Mouse (Mus musculus) heart, embryonic 16.5 days (tissue): ENCODE data around the gene Gmds. TPM values are rescaled to one million over a fixed set of nuclear protein-coding genes. Genes with fewer than 3 reads are reported as not detected.
A peak's percentile ranks its signal among the peaks of the same experiment; 100 is the strongest.

Source experiments
- ATAC-seq: fragments of 200-750 bp; cut with Nextera tagmentation; replicated peaks from 2 replicates; pipeline ENCODE4 v1.8.0; 2017; ENCODE audit warnings: moderate number of reproducible peaks; ENCODE audit not compliant: insufficient read depth, low FRiP score; ENCODE audit errors: extremely low read depth
- H3K27ac ChIP-seq: fragments of 300-500 bp; sonication (generic); 2 replicates; pipeline ENCODE4 v1.5.1; 2014; ENCODE audit warnings: mild to moderate bottlenecking, low read length, control low read depth, moderate library complexity
- H3K27me3 ChIP-seq: fragments of 300-500 bp; sonication (generic); 2 replicates; pipeline ENCODE4 v1.6.1; 2014; ENCODE audit warnings: low read length, mixed read lengths; ENCODE audit not compliant: control insufficient read depth, insufficient read depth
- H3K36me3 ChIP-seq: fragments of 300-500 bp; sonication (generic); 2 replicates; pipeline ENCODE4 v1.6.1; 2014; ENCODE audit not compliant: control insufficient read depth, insufficient read depth
- H3K4me1 ChIP-seq: fragments of 300-500 bp; sonication (generic); 2 replicates; pipeline ENCODE4 v1.6.1; 2014; ENCODE audit warnings: low read length, mixed read lengths; ENCODE audit not compliant: control insufficient read depth, insufficient read depth
- H3K4me2 ChIP-seq: fragments of 300-500 bp; sonication (generic); 2 replicates; pipeline ENCODE4 v1.6.1; 2014; ENCODE audit warnings: low read depth, mild to moderate bottlenecking, control low read depth, low read length
- H3K4me3 ChIP-seq: fragments of 300-500 bp; sonication (generic); 2 replicates; pipeline ENCODE4 v1.5.1; 2014; ENCODE audit warnings: mild to moderate bottlenecking, control low read depth, low read length
- H3K9ac ChIP-seq: fragments of 300-500 bp; sonication (generic); 2 replicates; pipeline ENCODE4 v1.6.1; 2014; ENCODE audit warnings: low read length, control low read depth
- H3K9me3 ChIP-seq: fragments of 300-500 bp; sonication (generic); replicated peaks from 2 replicates; pipeline ENCODE4 v1.6.1; 2016; ENCODE audit warnings: low read length; ENCODE audit not compliant: control insufficient read depth
- WGBS: fragments of 180-500 bp; shearing (Covaris S2); extraction: QIAGEN DNeasy Blood & Tissue Kit; methylation state at CpG from one replicate; pipeline ENCODE4 v1.1.7; 2014; 5-methylcytosine and 5-hydroxymethylcytosine counted together
- polyA plus RNA-seq: library from polyadenylated mRNA; unstranded; fragments of >200 nt; fragmentation: Nextera tagmentation; extraction: Ambion mirVana; gene quantifications from 2 replicates; pipeline ENCODE4 v1.2.1, GENCODE M21; 2015

The Gmds gene
- polyA plus RNA-seq, 1 experiment from 2014 or later, result 21.8 TPM

GRCm38 (mm10) chr13:31803166-31804093, 535.1 kb downstream of the Gmds start:
- peak overlapping the region; percentile 21; the same call in 1 of the 2 replicates for H3K4me2 ChIP-seq
- H3K4me3 ChIP-seq, result no peak overlapping the region

DNA sequence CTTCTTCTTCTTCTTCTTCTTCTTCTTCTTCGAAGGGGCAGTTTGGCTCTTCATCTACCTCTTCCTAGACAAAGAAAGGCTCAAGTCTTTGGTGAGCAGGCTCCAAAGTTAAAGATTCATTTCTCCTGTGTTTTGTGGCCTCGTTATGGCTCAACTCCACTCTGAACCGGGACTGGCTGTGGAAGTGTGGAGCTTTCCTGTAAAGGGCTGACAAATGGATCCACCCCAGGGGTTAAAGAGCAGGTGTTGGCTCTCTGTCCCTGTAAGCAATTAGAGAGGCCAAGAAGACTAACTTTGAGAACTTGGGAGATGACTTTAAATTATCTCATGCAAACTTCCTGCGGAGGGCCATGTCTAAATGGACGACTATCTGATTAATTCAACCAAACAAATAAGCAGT, 536.1 kb downstream of the Gmds start:
- ATAC-seq, result no peak
- Histone ChIP-seq H3K9me3 (no peaks in the 10 kb centered on the region), H3K4me3 (no peak overlapping the region), H3K9ac (no peak overlapping the region), H3K27ac (no peak overlapping the region), H3K4me1 (peaks cover 20% of the 10 kb centered on the region), H3K4me2 (no peak overlapping the region), H3K36me3 (no peaks in the 10 kb centered on the region), H3K27me3 (peaks cover 59% of the 10 kb centered on the region)
- WGBS, result 15% methylated on average over 5 of the region's 5 CpGs

More at GRCm38 (mm10) chr13:31803166-31804093, 535.1 kb downstream of the Gmds start:
- WGBS, result 12% methylated on average over 31 of the region's 31 CpGs
- Histone ChIP-seq H3K27me3 (peaks cover 61% of the 10 kb centered on the region), H3K9ac (no peak overlapping the region), H3K9me3 (no peaks in the 10 kb centered on the region), H3K36me3 (no peaks in the 10 kb centered on the region), H3K27ac (no peak overlapping the region), H3K4me1 (peaks cover 21% of the 10 kb centered on the region)
- no peak for ATAC-seq

- H3K4me2 ChIP-seq, result peak overlapping the region; percentile 79
- H3K9me3 ChIP-seq, result no peaks in the 10 kb centered on the region
- no peak overlapping the region for H3K27ac ChIP-seq
- peaks cover 57% of the 10 kb centered on the region for H3K27me3 ChIP-seq
- 4% methylated on average over 25 of the region's 25 CpGs for WGBS
- ATAC-seq, result no peak
- H3K4me1 ChIP-seq, result peaks cover 20% of the 10 kb centered on the region
- peak overlapping the region; percentile 35; the same call in 1 of the 2 replicates for H3K9ac ChIP-seq
- peak overlapping the region; percentile 49 for H3K4me3 ChIP-seq
- no peaks in the 10 kb centered on the region for H3K36me3 ChIP-seq
These were observed 536.7 kb downstream of the Gmds start for GRCm38 (mm10) chr13:31801703-31802305.

DNA sequence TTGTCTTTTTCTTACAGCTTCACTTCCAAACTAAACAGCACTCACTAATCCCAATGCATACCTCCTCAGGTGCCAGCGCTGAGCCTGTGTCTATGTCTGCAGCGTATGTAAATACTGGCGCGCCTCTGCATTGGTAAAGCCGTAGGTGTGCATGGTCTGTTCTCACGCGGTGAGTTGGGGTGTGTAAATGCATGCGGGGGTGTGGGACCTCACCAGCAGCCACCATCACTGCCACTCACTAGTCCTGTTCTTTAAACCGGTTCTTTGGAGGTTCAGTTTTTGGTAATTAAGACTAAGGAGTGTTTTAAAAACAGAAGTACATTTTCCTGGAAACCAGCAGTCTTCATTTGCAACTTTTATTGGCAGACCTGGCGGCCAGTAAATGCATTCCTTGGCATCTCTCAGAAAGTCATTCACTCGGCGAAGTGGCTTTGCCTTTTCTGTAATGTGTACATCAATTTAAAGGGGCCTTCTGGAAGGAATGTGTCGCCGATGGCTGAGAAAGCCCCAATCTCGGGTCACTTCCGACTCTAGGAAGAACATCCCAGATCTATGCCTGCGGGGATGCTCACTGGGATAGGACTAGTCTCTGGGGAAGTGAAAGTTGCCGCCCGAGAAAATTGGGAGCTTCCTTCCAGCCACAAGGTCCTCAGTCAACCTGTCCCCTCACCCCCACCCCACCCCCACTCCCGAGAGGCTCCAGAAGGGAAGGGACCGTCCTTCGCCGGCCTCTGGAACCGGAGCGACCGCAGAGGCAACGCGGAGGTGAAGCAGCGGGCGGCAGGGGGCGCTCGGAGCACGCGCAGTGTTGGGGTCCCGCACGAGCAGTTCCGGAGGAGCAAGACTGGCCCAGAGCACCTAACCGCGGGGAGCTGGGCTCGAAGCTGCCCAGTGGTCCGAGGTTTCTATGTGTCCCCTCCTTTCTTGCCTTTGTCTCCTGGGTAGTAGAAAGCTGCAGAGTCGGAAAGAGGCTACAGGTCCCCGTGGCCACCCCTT, 537.7 kb downstream of the Gmds start:
- peaks cover 17% of the 10 kb centered on the region for H3K4me1 ChIP-seq
- H3K4me2 ChIP-seq, result peak overlapping the region; percentile 79
- H3K27me3 ChIP-seq, result peaks cover 59% of the 10 kb centered on the region
- no peak overlapping the region for H3K27ac ChIP-seq
- no peaks in the 10 kb centered on the region for H3K9me3 ChIP-seq
- WGBS, result 3% methylated on average over 43 of the region's 43 CpGs
- peak overlapping the region; percentile 35; the same call in 1 of the 2 replicates for H3K9ac ChIP-seq
- ATAC-seq, result peak; percentile 66; the same call in 1 of the 2 replicates
- H3K4me3 ChIP-seq, result peak overlapping the region; percentile 49
- H3K36me3 ChIP-seq, result no peaks in the 10 kb centered on the region

DNA sequence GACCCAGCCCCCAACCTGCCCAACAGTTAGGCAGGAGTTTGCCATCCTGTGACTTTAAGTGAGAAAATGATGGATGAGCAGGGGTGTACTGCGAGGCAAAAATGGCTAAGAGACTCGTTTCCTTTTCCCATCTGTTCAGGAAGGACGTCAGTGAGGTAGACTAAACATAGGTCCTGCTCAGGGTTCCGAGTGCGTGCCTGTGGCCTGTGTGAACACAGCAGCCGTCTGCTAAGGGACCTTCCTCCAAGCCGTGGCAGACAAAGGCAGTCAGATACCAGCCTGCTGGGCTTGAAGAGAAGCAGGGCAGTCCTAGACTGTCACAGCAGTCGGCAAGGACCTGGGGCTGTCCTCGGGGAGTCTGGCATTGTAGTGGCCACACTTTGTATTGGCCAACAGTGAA, 540.5 kb downstream of the Gmds start:
- H3K9me3 ChIP-seq, result no peaks in the 10 kb centered on the region
- H3K4me2 ChIP-seq, result peak overlapping the region; percentile 16
- H3K36me3 ChIP-seq, result no peaks in the 10 kb centered on the region
- peaks cover 42% of the 10 kb centered on the region for H3K27me3 ChIP-seq
- peaks cover 18% of the 10 kb centered on the region for H3K4me1 ChIP-seq
- WGBS, result 13% methylated on average over 9 of the region's 9 CpGs
- H3K4me3 ChIP-seq, result no peak overlapping the region; the same call in 1 of the 2 replicates
- no peak overlapping the region for H3K27ac ChIP-seq
- ATAC-seq, result no peak
- H3K9ac ChIP-seq, result no peak overlapping the region

DNA sequence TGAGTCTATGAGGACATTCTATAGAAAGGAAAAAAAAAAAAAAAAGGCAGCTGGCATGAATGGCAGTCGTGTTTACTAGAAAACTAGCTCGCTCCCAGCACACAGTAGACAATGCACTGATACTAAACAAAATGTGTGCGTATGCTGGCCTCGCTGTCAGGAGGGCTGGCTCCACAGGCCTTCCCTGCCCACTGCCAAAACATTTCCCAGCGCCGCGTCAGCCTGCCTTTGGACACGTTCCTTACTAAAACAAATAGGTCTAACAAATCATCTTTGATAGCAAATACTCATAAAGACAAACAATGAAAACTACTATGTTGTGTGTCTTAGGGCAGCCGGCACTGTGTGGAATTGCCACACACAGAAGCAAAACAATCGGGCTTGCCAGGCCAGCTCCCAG, 541.2 kb downstream of the Gmds start:
- WGBS, result 51% methylated on average over 10 of the region's 10 CpGs
- peak overlapping the region; percentile 16; the same call in 1 of the 2 replicates for H3K4me2 ChIP-seq
- no peak overlapping the region for H3K4me3 ChIP-seq

GRCm38 (mm10) chr13:31793163-31793562, 545.4 kb downstream of the Gmds start:
- H3K9ac ChIP-seq, result no peak overlapping the region
- no peaks in the 10 kb centered on the region for H3K9me3 ChIP-seq
- H3K4me1 ChIP-seq, result peaks cover 6% of the 10 kb centered on the region
- ATAC-seq, result no peak
- no peaks in the 10 kb centered on the region for H3K36me3 ChIP-seq
- H3K4me3 ChIP-seq, result no peak overlapping the region
- WGBS, result 15% methylated on average over 5 of the region's 5 CpGs
- H3K27ac ChIP-seq, result no peak overlapping the region
- H3K4me2 ChIP-seq, result peak overlapping the region; percentile 61
- peaks cover 10% of the 10 kb centered on the region for H3K27me3 ChIP-seq

More for the DNA sequence above, 541.2 kb downstream of the Gmds start:
- Histone ChIP-seq H3K36me3 (no peaks in the 10 kb centered on the region), H3K9ac (no peak overlapping the region), H3K9me3 (no peaks in the 10 kb centered on the region), H3K27me3 (peaks cover 40% of the 10 kb centered on the region), H3K27ac (no peak overlapping the region), H3K4me1 (peaks cover 17% of the 10 kb centered on the region)
- no peak for ATAC-seq

DNA sequence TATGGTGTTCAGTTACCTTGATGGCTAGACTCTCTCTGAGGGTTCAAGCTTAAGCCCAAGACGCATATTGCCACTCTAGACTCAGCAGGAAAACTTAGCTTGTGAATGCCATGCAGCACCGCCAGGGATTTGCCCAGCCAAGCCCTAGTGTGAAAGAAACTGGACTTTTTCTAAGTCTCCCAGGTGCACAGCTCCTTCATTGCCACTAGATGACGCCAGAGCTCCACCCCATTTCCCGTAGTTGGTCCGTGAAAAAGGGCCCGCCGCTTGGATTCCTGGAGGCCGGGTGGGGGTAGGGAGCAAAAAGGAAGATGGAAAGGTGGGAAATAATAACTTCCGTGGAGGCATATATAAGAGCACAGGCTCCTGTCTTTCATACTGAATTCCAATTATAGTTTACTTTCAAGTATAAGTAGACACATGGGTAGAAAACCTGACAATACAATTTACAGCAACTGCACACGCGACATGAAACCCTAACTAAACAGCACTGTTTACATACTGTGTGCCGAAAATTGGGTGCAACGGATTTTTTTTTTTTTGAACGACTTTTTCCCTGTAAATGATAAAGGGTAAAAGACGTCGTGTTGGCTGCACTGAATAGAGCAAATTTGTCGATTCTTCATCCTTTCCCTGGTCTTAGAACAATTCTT, 545.9 kb downstream of the Gmds start:
- H3K27ac ChIP-seq, result no peak overlapping the region
- no peak for ATAC-seq
- H3K4me2 ChIP-seq, result peak overlapping the region; percentile 61
- WGBS, result 8% methylated on average over 17 of the region's 17 CpGs
- peak overlapping the region; percentile 42 for H3K4me3 ChIP-seq
- H3K27me3 ChIP-seq, result peaks cover 8% of the 10 kb centered on the region
- no peaks in the 10 kb centered on the region for H3K36me3 ChIP-seq
- H3K9ac ChIP-seq, result no peak overlapping the region
- no peaks in the 10 kb centered on the region for H3K9me3 ChIP-seq
- peaks cover 4% of the 10 kb centered on the region; the same call in 1 of the 2 replicates for H3K4me1 ChIP-seq
